Mouse (Mus musculus): Measurements from ENCODE around the gene 4930548H24Rik. TPM values are rescaled to one million over a fixed set of nuclear protein-coding genes. Genes with fewer than 3 reads are reported as not detected.

The 4930548H24Rik gene
- polyA plus RNA-seq, 1 experiment, result 0.26 TPM

DNA sequence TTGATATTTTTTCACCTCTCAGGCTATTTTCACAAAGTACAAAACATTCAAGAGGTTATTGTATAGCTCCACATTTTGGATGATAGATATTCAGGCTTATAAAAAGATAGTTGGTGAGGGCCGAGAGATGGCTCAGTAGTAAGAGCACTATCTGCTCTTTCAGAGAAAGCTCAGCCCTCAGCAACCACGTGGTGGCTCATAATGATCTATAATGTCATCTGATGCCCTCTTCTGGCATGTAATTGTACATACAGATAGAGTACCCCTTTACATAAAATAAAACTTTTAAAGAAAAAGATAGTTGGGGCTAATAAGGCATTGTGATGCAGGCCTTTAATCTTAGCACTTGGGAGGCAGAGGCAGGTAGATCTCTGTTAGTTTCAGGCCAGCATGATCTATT lies 43.0 kb downstream of the 4930548H24Rik start:
- no peak for TF ChIP-seq POLR2A (IDR thresholded peaks at IDR 0.05; ENCODE audit: low read depth, low read length)
- TF ChIP-seq CTCF (IDR thresholded peaks at IDR 0.05; ENCODE audit: borderline replicate concordance, insufficient read depth, low read length), result no peak
- Histone ChIP-seq H3K4me1 (ENCODE audit: control insufficient read depth, insufficient read depth, low read length) (peaks cover 6% of the 10 kb centered on the region; the same call in 1 of the 2 replicates), H3K27ac (ENCODE audit: insufficient read depth, low read length) (no peak overlapping the region), H3K4me3 (ENCODE audit: insufficient read depth, low read length) (no peak overlapping the region)

DNA sequence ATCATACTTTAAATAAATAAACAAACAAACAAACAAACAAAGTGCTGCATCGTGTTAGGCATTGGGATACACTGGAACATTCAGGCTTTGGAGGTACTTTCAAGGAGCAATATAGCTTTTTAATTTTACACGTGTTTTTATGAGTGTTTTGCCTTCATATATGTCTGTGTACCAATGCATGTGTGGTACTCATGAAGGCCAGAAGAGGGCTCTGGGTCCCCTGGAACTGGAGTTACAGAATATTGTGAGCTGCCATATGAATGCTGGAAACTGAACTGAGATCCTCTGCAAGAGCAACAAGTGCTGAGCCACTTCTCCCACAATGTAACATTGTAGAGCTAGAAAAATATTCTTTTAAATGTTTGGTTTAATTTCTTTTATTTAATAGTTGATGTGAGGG lies 49.7 kb downstream of the 4930548H24Rik start:
- TF ChIP-seq CTCF (IDR thresholded peaks at IDR 0.05; ENCODE audit: borderline replicate concordance, insufficient read depth, low read length) (no peak), POLR2A (IDR thresholded peaks at IDR 0.05; ENCODE audit: low read depth, low read length) (no peak)
- H3K27ac ChIP-seq (ENCODE audit: insufficient read depth, low read length), result no peak overlapping the region
- no peaks in the 10 kb centered on the region for H3K4me1 ChIP-seq (ENCODE audit: control insufficient read depth, insufficient read depth, low read length)
- H3K4me3 ChIP-seq (ENCODE audit: insufficient read depth, low read length), result no peak overlapping the region

Other genes starting within 250 kb of the 4930548H24Rik start
- gene Nrbp1, start 244.9 kb upstream of the 4930548H24Rik start, polyA plus RNA-seq (2011; ENCODE audit: insufficient read length, low read depth, missing spikeins), result 93.5 and 115 TPM in 2 replicates
- gene Gm9970, start 244.5 kb upstream of the 4930548H24Rik start, polyA plus RNA-seq (2011; ENCODE audit: insufficient read length, low read depth, missing spikeins), result not detected in 2 replicates
- gene Krtcap3, start 234.0 kb upstream of the 4930548H24Rik start, polyA plus RNA-seq (2011; ENCODE audit: insufficient read length, low read depth, missing spikeins), result 0.81 and 1.4 TPM in 2 replicates
- 37.4 and 37.6 TPM in 2 replicates for gene Ift172, start 194.6 kb upstream of the 4930548H24Rik start, polyA plus RNA-seq (2011; ENCODE audit: insufficient read length, low read depth, missing spikeins)
- gene Fndc4, start 189.7 kb upstream of the 4930548H24Rik start, polyA plus RNA-seq (2011; ENCODE audit: insufficient read length, low read depth, missing spikeins), result 25.2 and 34.0 TPM in 2 replicates
- not detected in 2 replicates for gene Gckr, start 188.3 kb upstream of the 4930548H24Rik start, polyA plus RNA-seq (2011; ENCODE audit: insufficient read length, low read depth, missing spikeins)
- 24.3 and 30.1 TPM in 2 replicates for gene Zfp512, start 33.3 kb upstream of the 4930548H24Rik start, polyA plus RNA-seq (2011; ENCODE audit: insufficient read length, low read depth, missing spikeins)
- gene Gpn1, start 9.0 kb downstream of the 4930548H24Rik start, polyA plus RNA-seq (2011; ENCODE audit: insufficient read length, low read depth, missing spikeins), result 24.9 and 32.9 TPM in 2 replicates
- 41.8 and 48.9 TPM in 2 replicates for gene Slc4a1ap, start 41.3 kb downstream of the 4930548H24Rik start, polyA plus RNA-seq (2011; ENCODE audit: insufficient read length, low read depth, missing spikeins)
- gene Supt7l, start 42.1 kb downstream of the 4930548H24Rik start, polyA plus RNA-seq (2011; ENCODE audit: insufficient read length, low read depth, missing spikeins), result 15.0 and 16.3 TPM in 2 replicates
- 165 and 191 TPM in 2 replicates for gene Mrpl33, start 111.2 kb downstream of the 4930548H24Rik start, polyA plus RNA-seq (2011; ENCODE audit: insufficient read length, low read depth, missing spikeins)
- 1.4 TPM in 1 of 2 replicates, not detected in the other for gene Rbks, start 211.9 kb downstream of the 4930548H24Rik start, polyA plus RNA-seq (2011; ENCODE audit: insufficient read length, low read depth, missing spikeins)
- 60.2 and 68.7 TPM in 2 replicates for gene Babam2, start 211.9 kb downstream of the 4930548H24Rik start, polyA plus RNA-seq (2011; ENCODE audit: insufficient read length, low read depth, missing spikeins)